Mouse (Mus musculus) kidney, postnatal 0 days (tissue): ENCODE data around the gene Mitf. TPM values are rescaled to one million over a fixed set of nuclear protein-coding genes. Genes with fewer than 3 reads are reported as not detected.
A peak's percentile ranks its signal among the peaks of the same experiment; 100 is the strongest.

Experiments
- ATAC-seq: fragments of 200-750 bp; cut with Nextera tagmentation; replicated peaks from 2 replicates; pipeline ENCODE4 v1.8.0; 2017; ENCODE audit warnings: low read depth, moderate number of reproducible peaks, moderate TSS enrichment, moderate library complexity; ENCODE audit not compliant: low FRiP score
- DNase-seq: peaks from one replicate; pipeline ENCODE4 v3.0.0-alpha.2; 2016; ENCODE audit warnings: low spot score
- H3K27ac ChIP-seq: fragments of 300-500 bp; sonication (generic); 2 replicates; pipeline ENCODE4 v1.5.1; 2014; ENCODE audit warnings: mild to moderate bottlenecking
- H3K27me3 ChIP-seq: fragments of 300-500 bp; sonication (generic); 2 replicates; pipeline ENCODE4 v1.6.1; 2014; ENCODE audit warnings: low read length, mixed read lengths; ENCODE audit not compliant: insufficient read depth
- H3K36me3 ChIP-seq: fragments of 300-500 bp; sonication (generic); 2 replicates; pipeline ENCODE4 v1.6.1; 2014; ENCODE audit warnings: low read length, mixed read lengths; ENCODE audit not compliant: insufficient read depth
- H3K4me1 ChIP-seq: fragments of 300-500 bp; sonication (generic); replicated peaks from 2 replicates; pipeline ENCODE4 v1.6.1; 2014; ENCODE audit warnings: antibody characterized with exemption, low read length, mixed read lengths; ENCODE audit not compliant: insufficient read depth
- H3K4me2 ChIP-seq: fragments of 300-500 bp; sonication (generic); 2 replicates; pipeline ENCODE4 v1.6.1; 2014; ENCODE audit warnings: mild to moderate bottlenecking, low read length, moderate library complexity, mixed read lengths
- H3K4me3 ChIP-seq: fragments of 300-500 bp; sonication (generic); replicated peaks from 2 replicates; pipeline ENCODE4 v1.5.1; 2014; ENCODE audit warnings: low read depth, low read length
- H3K9ac ChIP-seq: fragments of 300-500 bp; sonication (generic); 2 replicates; pipeline ENCODE4 v1.6.1; 2014; ENCODE audit warnings: low read depth, low read length
- H3K9me3 ChIP-seq: fragments of 300-500 bp; sonication (generic); replicated peaks from 2 replicates; pipeline ENCODE4 v1.6.1; 2016; ENCODE audit warnings: low read length, inconsistent platforms, mixed read lengths
- CTCF ChIP-seq: IDR thresholded peaks from 2 replicates; pipeline ENCODE4 v1.5.1; 2016; ENCODE audit warnings: antibody characterized with exemption, low read depth, mild to moderate bottlenecking, moderate library complexity
- WGBS: fragments of 180-500 bp; shearing (Covaris S2); extraction: QIAGEN DNeasy Blood & Tissue Kit; methylation state at CpG from one replicate; pipeline ENCODE4 v1.1.7; 2014; 5-methylcytosine and 5-hydroxymethylcytosine counted together
- polyA plus RNA-seq: library from polyadenylated mRNA; unstranded; fragments of >200 nt; fragmentation: Nextera tagmentation; extraction: Ambion mirVana; gene quantifications from 2 replicates; pipeline ENCODE4 v1.2.1, GENCODE M21; 2015

The Mitf gene
- polyA plus RNA-seq, 1 experiment from 2014 or later: 6.8 TPM

GRCm38 (mm10) chr6:98038513-98038912 is 231.7 kb downstream of the Mitf start:
- WGBS: 81% methylated on average over 3 of the region's 3 CpGs
- Histone ChIP-seq H3K4me3 (no peak overlapping the region), H3K9me3 (no peaks in the 10 kb centered on the region), H3K4me1 (no peaks in the 10 kb centered on the region), H3K9ac (no peak overlapping the region), H3K4me2 (no peak overlapping the region), H3K36me3 (no peaks in the 10 kb centered on the region), H3K27me3 (no peaks in the 10 kb centered on the region), H3K27ac (no peak overlapping the region)
- TF ChIP-seq CTCF: no peak
- no peak for ATAC-seq
- no peak for DNase-seq

- Histone ChIP-seq H3K36me3 (no peaks in the 10 kb centered on the region), H3K9me3 (no peaks in the 10 kb centered on the region), H3K27ac (no peak overlapping the region), H3K9ac (no peak overlapping the region), H3K27me3 (no peaks in the 10 kb centered on the region), H3K4me3 (no peak overlapping the region), H3K4me1 (no peaks in the 10 kb centered on the region), H3K4me2 (no peak overlapping the region)
- TF ChIP-seq CTCF: no peak
- ATAC-seq: no peak
- DNase-seq: no peak
- WGBS: 80% methylated on average over 7 of the region's 7 CpGs
These were observed 234.9 kb downstream of the Mitf start for GRCm38 (mm10) chr6:98041795-98042194.

GRCm38 (mm10) chr6:98046295-98047108 is 239.7 kb downstream of the Mitf start:
- Histone ChIP-seq H3K4me2 (no peak overlapping the region), H3K9ac (no peak overlapping the region), H3K27ac (no peak overlapping the region), H3K9me3 (no peaks in the 10 kb centered on the region), H3K36me3 (no peaks in the 10 kb centered on the region), H3K4me3 (no peak overlapping the region), H3K27me3 (no peaks in the 10 kb centered on the region), H3K4me1 (no peaks in the 10 kb centered on the region)
- ATAC-seq: no peak
- WGBS: 67% methylated on average over 11 of the region's 11 CpGs
- DNase-seq: no peak
- no peak for TF ChIP-seq CTCF

DNA sequence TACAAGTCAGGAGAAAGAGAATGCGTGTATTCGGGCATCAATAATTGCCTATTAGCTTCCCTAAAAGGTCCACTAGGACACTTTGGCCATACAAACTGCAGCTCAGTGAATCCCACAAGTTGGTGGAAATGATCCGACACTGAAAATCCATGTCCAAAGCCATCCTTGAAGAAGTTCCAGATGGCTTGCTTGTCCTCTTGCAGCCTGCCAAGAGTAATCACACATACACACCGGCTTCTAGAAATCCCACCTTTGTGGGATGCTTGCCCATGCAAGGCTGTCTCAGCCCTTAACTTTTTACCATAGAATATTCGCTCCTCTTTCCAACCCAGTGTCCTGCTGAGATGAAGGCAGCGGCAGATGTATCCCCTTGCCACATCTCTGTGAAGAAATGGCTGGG is 240.9 kb downstream of the Mitf start:
- Histone ChIP-seq H3K9me3 (no peaks in the 10 kb centered on the region), H3K27ac (no peak overlapping the region), H3K9ac (no peak overlapping the region), H3K4me3 (no peak overlapping the region), H3K36me3 (no peaks in the 10 kb centered on the region), H3K4me1 (no peaks in the 10 kb centered on the region), H3K27me3 (no peaks in the 10 kb centered on the region), H3K4me2 (no peak overlapping the region)
- no peak for TF ChIP-seq CTCF
- ATAC-seq (no peak), DNase-seq (no peak)
- WGBS: 78% methylated on average over 6 of the region's 6 CpGs

GRCm38 (mm10) chr6:98048671-98049438 is 242.0 kb downstream of the Mitf start:
- DNase-seq (peak; percentile 58), ATAC-seq (no peak)
- H3K9me3 ChIP-seq: no peaks in the 10 kb centered on the region
- no peaks in the 10 kb centered on the region for H3K4me1 ChIP-seq
- no peaks in the 10 kb centered on the region for H3K36me3 ChIP-seq
- WGBS: 45% methylated on average over 14 of the region's 14 CpGs
- no peak overlapping the region for H3K4me2 ChIP-seq
- no peak for TF ChIP-seq CTCF
- H3K27me3 ChIP-seq: no peaks in the 10 kb centered on the region
- H3K27ac ChIP-seq: no peak overlapping the region
- no peak overlapping the region for H3K4me3 ChIP-seq
- no peak overlapping the region for H3K9ac ChIP-seq

DNA sequence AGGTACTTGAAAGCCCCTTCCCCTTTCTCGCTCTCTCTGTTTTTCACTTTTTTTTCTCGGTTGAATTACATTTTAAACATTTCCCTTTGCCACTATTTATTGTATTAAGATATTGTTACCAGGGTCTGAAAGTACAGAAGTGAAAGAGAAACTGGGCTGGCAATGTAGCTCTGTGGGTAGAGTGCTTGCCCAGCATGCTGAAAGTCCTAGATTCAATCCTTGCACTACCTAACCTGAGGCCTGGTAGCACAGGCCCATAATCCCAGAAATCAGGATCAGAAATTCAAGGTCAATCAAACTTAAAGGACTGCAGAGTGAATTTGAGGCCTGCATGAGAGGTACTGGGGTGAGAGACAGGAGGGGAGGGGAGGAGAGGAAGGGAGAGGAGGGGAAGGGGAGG is 242.7 kb downstream of the Mitf start:
- TF ChIP-seq CTCF: no peak
- H3K9ac ChIP-seq: no peak overlapping the region
- H3K36me3 ChIP-seq: no peaks in the 10 kb centered on the region
- 86% methylated on average over 2 of the region's 2 CpGs for WGBS
- H3K4me2 ChIP-seq: no peak overlapping the region
- no peaks in the 10 kb centered on the region for H3K4me1 ChIP-seq
- H3K27ac ChIP-seq: no peak overlapping the region
- DNase-seq (no peak), ATAC-seq (no peak)
- H3K27me3 ChIP-seq: no peaks in the 10 kb centered on the region
- H3K9me3 ChIP-seq: no peaks in the 10 kb centered on the region
- H3K4me3 ChIP-seq: no peak overlapping the region
